Mouse (Mus musculus) layer of hippocampus, adult 9-11 months (tissue): ENCODE measurements around the gene Acvr1c.

Source experiments
- DNase-seq: peaks from one replicate; pipeline ENCODE4 v3.0.0; 2022

Gene Acvr1c

DNA sequence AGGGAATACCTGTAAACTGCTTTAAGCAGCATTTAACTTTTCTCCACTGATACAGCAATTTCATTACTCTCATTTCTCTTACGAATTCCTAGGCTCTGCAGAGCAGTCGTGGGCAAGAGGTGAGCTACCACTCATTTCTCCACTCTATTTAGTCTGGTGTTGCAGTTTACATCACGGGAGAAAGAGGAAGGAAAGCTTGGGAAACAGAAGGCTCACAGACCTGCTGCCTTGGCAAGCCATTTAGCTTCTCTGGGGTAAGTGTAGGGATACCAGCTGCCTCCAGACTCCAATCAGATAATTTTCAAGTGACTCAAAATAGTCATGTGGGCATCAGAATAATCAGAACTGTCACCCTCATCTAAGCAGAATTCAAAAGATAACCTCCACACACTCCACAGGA lies 76.6 kb downstream of the Acvr1c start:
- peak; percentile 20 for DNase-seq

DNA sequence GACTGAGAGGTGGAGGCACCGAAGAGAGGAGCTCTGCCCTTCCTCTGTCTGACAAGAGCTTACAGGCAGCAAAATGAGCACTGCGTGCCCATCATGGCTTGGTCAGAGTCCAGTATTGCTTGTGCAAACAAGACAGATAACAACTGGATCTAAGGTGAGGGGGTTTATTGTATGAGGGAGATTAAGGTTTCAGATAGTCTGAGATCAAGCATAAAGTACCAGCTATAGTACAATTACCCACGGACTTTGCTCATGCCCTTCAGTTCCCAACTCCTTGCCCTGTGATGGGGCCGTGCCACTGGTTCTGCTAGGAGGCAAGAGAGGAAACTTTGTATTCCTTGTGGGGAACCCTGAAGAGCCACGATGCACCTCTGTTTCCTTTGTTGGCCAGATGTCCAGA lies 78.5 kb downstream of the Acvr1c start:
- DNase-seq: no peak

DNA sequence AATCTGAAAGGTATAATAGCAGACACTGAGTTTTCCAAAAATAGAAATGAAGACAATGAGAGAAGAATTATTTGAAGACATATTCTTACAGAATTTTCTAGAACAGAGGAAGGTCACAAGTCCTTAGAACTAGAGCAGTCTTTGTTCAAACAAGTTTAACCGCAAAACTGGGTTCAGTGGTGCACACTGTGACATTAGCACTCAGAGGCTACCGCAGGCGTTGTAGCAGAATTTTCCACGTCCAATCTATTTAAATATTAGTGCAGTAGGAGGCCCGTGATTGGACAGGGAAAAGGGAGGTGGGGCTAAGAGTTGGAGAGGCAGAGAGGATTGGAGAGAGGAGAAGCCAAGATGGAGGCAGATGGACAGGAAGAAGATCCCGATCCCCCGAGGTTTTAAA lies 81.2 kb downstream of the Acvr1c start:
- no peak for DNase-seq

DNA sequence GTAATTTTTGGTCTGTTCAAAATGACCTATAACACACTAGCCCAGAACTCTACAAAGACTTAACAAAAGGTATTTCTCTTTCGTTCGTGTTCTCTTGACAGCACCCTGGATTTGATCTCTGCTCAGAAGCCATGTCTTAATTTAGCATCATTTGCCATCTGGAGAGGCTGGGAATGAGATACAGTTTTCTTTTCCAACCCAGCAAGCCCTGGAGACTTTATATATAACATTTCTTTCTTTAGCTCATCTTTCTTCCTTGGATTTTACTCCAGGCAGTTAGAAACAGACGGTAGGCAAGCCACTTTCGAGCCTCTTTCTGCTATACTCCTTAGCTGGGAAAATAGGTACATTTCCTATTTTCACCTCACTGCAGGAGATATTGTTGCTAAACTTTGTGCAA lies 117.1 kb downstream of the Acvr1c start:
- DNase-seq: peak; percentile 22

DNA sequence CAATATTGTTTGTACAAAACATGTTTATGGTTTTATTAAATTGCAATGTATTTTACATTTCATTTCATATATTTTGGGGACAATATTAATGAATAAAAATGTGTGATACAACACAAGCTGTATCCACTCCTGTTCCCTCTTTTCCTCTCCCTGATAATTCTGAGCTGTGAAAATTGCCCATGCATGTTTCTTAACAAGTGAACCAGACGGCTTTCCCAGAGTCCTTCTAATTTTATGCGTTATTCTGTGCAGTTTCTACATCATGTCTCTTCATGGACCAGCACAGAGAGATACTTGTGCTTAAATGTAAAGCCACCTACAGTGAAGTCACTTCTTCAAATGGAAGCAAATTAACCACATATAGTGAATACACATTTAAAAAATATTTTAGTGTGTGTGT lies 120.2 kb downstream of the Acvr1c start:
- no peak for DNase-seq
